Mouse (Mus musculus) cerebellum, adult 2 months (tissue): ENCODE data around the gene Atp13a1.

Experiments
- CTCF ChIP-seq: fragments of 200-500 bp; IDR thresholded peaks from 2 replicates; pipeline ENCODE4 v1.5.1; 2011; ENCODE audit warnings: low read depth, mild to moderate bottlenecking, control low read depth, low read length, moderate library complexity, borderline replicate concordance; ENCODE audit not compliant: insufficient read depth
- POLR2A ChIP-seq: fragments of 200-500 bp; IDR thresholded peaks from 2 replicates; pipeline ENCODE4 v1.6.1; 2011; ENCODE audit warnings: low read length, control low read depth, borderline replicate concordance; ENCODE audit not compliant: insufficient read depth

DNA sequence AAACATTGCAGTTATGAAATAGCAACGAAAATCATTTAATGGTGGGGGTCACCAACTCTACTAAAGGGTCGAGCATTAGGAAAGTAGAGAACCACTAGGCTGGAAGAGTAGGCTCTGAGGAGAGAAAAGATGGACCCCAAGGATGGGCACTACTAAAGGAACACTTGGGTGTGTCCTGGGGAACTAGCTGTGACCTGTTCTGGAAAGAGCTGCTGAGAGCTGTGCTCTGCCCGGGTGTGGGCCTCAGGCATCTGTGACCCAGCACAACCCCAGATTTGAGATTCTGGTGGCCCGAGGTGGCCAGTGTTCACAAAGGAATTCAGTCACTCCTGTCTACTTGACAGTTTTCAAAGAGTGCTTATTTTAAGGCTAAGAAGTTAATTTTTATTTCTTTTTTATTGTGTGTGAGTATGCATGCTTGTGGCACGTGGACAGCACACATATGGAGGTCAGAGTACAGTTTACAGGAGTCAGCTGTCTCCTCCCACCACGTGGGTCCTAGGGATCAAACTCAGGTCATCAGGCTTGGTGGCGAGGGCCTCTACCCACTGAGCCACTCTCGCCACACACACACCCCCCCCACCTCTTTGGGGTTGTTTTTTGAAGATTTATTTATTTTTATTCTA is 46.2 kb downstream of the Atp13a1 start:
- no peak for TF ChIP-seq CTCF
- no peak for TF ChIP-seq POLR2A
